Mouse (Mus musculus) spleen, adult 2 months (tissue): Measurements from ENCODE around the gene Tmem119.

Source experiments
- CTCF ChIP-seq: fragments of 200-500 bp; IDR thresholded peaks from 2 replicates; pipeline ENCODE4 v1.5.1; 2011; ENCODE audit warnings: mild to moderate bottlenecking, inconsistent platforms; ENCODE audit not compliant: insufficient read depth, insufficient read length, insufficient replicate concordance; ENCODE audit errors: extremely low read depth
- POLR2A ChIP-seq: fragments of 200-500 bp; IDR thresholded peaks from 2 replicates; pipeline ENCODE4 v1.6.1; 2011; ENCODE audit warnings: low read depth, low read length, inconsistent platforms

- TF ChIP-seq POLR2A (no peak), CTCF (no peak)
Measured at GRCm38 (mm10) chr5:113830796-113831195, 30.5 kb upstream of the Tmem119 start.
